Mouse (Mus musculus): Measurements from ENCODE around the gene Plvap. TPM values are rescaled to one million over a fixed set of nuclear protein-coding genes. Genes with fewer than 3 reads are reported as not detected.
A peak's percentile ranks its signal among the peaks of the same experiment; 100 is the strongest.

The Plvap gene
- polyA plus RNA-seq, 1 experiment from 2014 or later, result 6.5 TPM

DNA sequence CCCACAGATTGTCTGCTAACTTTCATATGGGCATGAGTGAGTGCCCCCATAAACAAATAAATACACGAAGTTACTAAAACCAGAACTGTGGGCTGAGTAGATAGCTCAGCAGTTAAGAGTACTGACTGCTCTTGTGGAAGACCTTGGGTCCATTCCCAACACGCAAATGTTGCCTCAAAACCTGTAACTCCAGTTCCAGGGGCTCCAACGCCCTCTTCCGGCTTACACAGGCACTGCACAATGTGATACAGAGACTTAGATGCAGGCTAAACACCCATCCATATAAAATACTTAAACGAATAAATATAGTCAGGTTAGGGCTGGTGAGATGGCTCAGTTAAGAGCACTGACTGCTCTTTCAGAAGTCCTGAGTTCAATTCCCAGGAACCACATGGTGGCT is 3.5 kb upstream of the Plvap start:
- Histone ChIP-seq H3K9ac (ENCODE audit: low read depth, low read length) (no peak overlapping the region), H3K4me3 (ENCODE audit: low read depth, low read length) (no peak overlapping the region), H3K36me3 (ENCODE audit: control insufficient read depth, insufficient read depth, low read length) (no peaks in the 10 kb centered on the region), H3K4me2 (ENCODE audit: low read length) (no peak overlapping the region), H3K9me3 (replicated peaks; ENCODE audit: control insufficient read depth, low read length, poor library complexity, severe bottlenecking) (no peaks in the 10 kb centered on the region), H3K27me3 (ENCODE audit: control insufficient read depth, insufficient read depth, low read depth, low read length) (peaks cover 13% of the 10 kb centered on the region; the same call in 1 of the 2 replicates), H3K4me1 (ENCODE audit: control insufficient read depth, insufficient read depth, low read length) (no peaks in the 10 kb centered on the region), H3K27ac (ENCODE audit: low read length) (no peak overlapping the region)
- ATAC-seq, result no peak
- 73% methylated on average over 5 of the region's 5 CpGs for WGBS

GRCm38 (mm10) chr8:71513018-71513754 is 1.6 kb upstream of the Plvap start:
- Histone ChIP-seq H3K4me1 (ENCODE audit: control insufficient read depth, insufficient read depth, low read length) (peaks cover under 1% of the 10 kb centered on the region; the same call in 1 of the 2 replicates), H3K9ac (ENCODE audit: low read depth, low read length) (no peak overlapping the region), H3K36me3 (ENCODE audit: control insufficient read depth, insufficient read depth, low read length) (no peaks in the 10 kb centered on the region), H3K4me3 (ENCODE audit: low read depth, low read length) (no peak overlapping the region), H3K27ac (ENCODE audit: low read length) (no peak overlapping the region), H3K4me2 (ENCODE audit: low read length) (no peak overlapping the region), H3K27me3 (ENCODE audit: control insufficient read depth, insufficient read depth, low read depth, low read length) (peaks cover 24% of the 10 kb centered on the region), H3K9me3 (replicated peaks; ENCODE audit: control insufficient read depth, low read length, poor library complexity, severe bottlenecking) (no peaks in the 10 kb centered on the region)
- ATAC-seq, result no peak
- 75% methylated on average over 15 of the region's 15 CpGs for WGBS

GRCm38 (mm10) chr8:71509316-71509715 is 2.2 kb downstream of the Plvap start:
- Histone ChIP-seq H3K4me1 (ENCODE audit: control insufficient read depth, insufficient read depth, low read length) (peaks cover 3% of the 10 kb centered on the region; the same call in 1 of the 2 replicates), H3K4me2 (ENCODE audit: low read length) (no peak overlapping the region), H3K27me3 (ENCODE audit: control insufficient read depth, insufficient read depth, low read depth, low read length) (peaks cover 55% of the 10 kb centered on the region), H3K9ac (ENCODE audit: low read depth, low read length) (no peak overlapping the region), H3K4me3 (ENCODE audit: low read depth, low read length) (no peak overlapping the region), H3K36me3 (ENCODE audit: control insufficient read depth, insufficient read depth, low read length) (no peaks in the 10 kb centered on the region), H3K27ac (ENCODE audit: low read length) (no peak overlapping the region), H3K9me3 (replicated peaks; ENCODE audit: control insufficient read depth, low read length, poor library complexity, severe bottlenecking) (no peaks in the 10 kb centered on the region)
- 62% methylated on average over 2 of the region's 2 CpGs for WGBS
- ATAC-seq, result no peak

GRCm38 (mm10) chr8:71507589-71508104 is 3.9 kb downstream of the Plvap start:
- no peaks in the 10 kb centered on the region for H3K9me3 ChIP-seq (replicated peaks; ENCODE audit: control insufficient read depth, low read length, poor library complexity, severe bottlenecking)
- H3K4me3 ChIP-seq (ENCODE audit: low read depth, low read length), result peak overlapping the region; percentile 45
- no peaks in the 10 kb centered on the region for H3K36me3 ChIP-seq (ENCODE audit: control insufficient read depth, insufficient read depth, low read length)
- H3K4me1 ChIP-seq (ENCODE audit: control insufficient read depth, insufficient read depth, low read length), result peaks cover 3% of the 10 kb centered on the region; the same call in 1 of the 2 replicates
- peaks cover 55% of the 10 kb centered on the region for H3K27me3 ChIP-seq (ENCODE audit: control insufficient read depth, insufficient read depth, low read depth, low read length)
- WGBS, result under 1% methylated on average over 61 of the region's 61 CpGs
- H3K4me2 ChIP-seq (ENCODE audit: low read length), result peak overlapping the region; percentile 79
- H3K9ac ChIP-seq (ENCODE audit: low read depth, low read length), result peak overlapping the region; percentile 66
- no peak overlapping the region for H3K27ac ChIP-seq (ENCODE audit: low read length)
- ATAC-seq, result peak; percentile 79

DNA sequence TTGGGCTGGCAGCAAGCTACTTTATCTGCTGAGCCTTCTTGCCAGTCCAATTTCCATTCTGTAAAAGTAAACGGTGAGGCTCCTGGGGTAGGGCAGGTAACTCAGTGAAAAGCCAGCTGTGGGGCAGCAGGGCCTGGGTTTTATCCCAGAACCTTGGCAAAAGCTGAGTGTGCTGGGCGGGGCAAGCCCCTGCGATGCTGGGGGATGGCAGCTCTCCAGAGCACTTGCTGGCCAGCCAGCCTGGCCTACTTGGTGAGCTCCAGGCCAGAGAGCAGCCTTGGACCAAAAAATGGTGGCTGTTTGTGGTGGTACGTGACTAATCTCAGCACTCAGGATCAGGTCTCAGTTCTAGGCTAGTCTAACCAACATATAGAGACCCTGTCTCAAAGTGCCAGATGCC is 5.6 kb downstream of the Plvap start:
- no peak overlapping the region for H3K27ac ChIP-seq (ENCODE audit: low read length)

DNA sequence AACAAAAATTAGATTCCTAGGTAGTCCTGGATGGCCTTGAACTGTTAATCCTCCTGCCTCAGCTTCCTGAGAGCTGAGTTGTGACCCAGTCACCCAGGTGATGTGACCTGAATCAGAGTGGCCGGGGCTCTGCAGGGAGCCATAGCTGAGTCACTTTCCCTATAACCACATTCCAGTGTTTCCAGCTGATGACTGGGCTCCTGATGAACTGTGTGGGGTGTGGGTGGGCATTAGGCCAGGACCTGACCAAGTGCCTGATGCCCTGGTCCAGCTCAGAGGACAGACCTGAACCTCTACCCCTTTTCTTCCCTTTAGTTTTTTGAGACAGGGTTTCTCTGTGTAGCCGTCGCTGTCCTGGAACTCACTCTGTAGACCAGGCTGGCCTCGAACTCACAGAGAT is 6.2 kb downstream of the Plvap start:
- 91% methylated on average over 4 of the region's 4 CpGs for WGBS
- Histone ChIP-seq H3K4me2 (ENCODE audit: low read length) (no peak overlapping the region), H3K27me3 (ENCODE audit: control insufficient read depth, insufficient read depth, low read depth, low read length) (peaks cover 44% of the 10 kb centered on the region), H3K36me3 (ENCODE audit: control insufficient read depth, insufficient read depth, low read length) (no peaks in the 10 kb centered on the region), H3K4me3 (ENCODE audit: low read depth, low read length) (no peak overlapping the region), H3K4me1 (ENCODE audit: control insufficient read depth, insufficient read depth, low read length) (peaks cover 3% of the 10 kb centered on the region; the same call in 1 of the 2 replicates), H3K9me3 (replicated peaks; ENCODE audit: control insufficient read depth, low read length, poor library complexity, severe bottlenecking) (no peaks in the 10 kb centered on the region), H3K27ac (ENCODE audit: low read length) (no peak overlapping the region), H3K9ac (ENCODE audit: low read depth, low read length) (no peak overlapping the region)
- no peak for ATAC-seq

More for the DNA sequence above, 5.6 kb downstream of the Plvap start:
- 80% methylated on average over 4 of the region's 4 CpGs for WGBS
- ATAC-seq, result no peak
- H3K36me3 ChIP-seq (ENCODE audit: control insufficient read depth, insufficient read depth, low read length), result no peaks in the 10 kb centered on the region
- peaks cover 47% of the 10 kb centered on the region for H3K27me3 ChIP-seq (ENCODE audit: control insufficient read depth, insufficient read depth, low read depth, low read length)
- H3K4me1 ChIP-seq (ENCODE audit: control insufficient read depth, insufficient read depth, low read length), result peaks cover 3% of the 10 kb centered on the region; the same call in 1 of the 2 replicates
- no peak overlapping the region for H3K9ac ChIP-seq (ENCODE audit: low read depth, low read length)
- no peaks in the 10 kb centered on the region for H3K9me3 ChIP-seq (replicated peaks; ENCODE audit: control insufficient read depth, low read length, poor library complexity, severe bottlenecking)
- no peak overlapping the region for H3K4me3 ChIP-seq (ENCODE audit: low read depth, low read length)
- H3K4me2 ChIP-seq (ENCODE audit: low read length), result no peak overlapping the region

GRCm38 (mm10) chr8:71504349-71504748 is 7.2 kb downstream of the Plvap start:
- Histone ChIP-seq H3K27me3 (ENCODE audit: control insufficient read depth, insufficient read depth, low read depth, low read length) (peaks cover 38% of the 10 kb centered on the region), H3K9ac (ENCODE audit: low read depth, low read length) (no peak overlapping the region), H3K4me3 (ENCODE audit: low read depth, low read length) (no peak overlapping the region), H3K4me2 (ENCODE audit: low read length) (no peak overlapping the region), H3K36me3 (ENCODE audit: control insufficient read depth, insufficient read depth, low read length) (no peaks in the 10 kb centered on the region), H3K9me3 (replicated peaks; ENCODE audit: control insufficient read depth, low read length, poor library complexity, severe bottlenecking) (no peaks in the 10 kb centered on the region), H3K27ac (ENCODE audit: low read length) (no peak overlapping the region), H3K4me1 (ENCODE audit: control insufficient read depth, insufficient read depth, low read length) (peaks cover 3% of the 10 kb centered on the region; the same call in 1 of the 2 replicates)
- 94% methylated on average over 4 of the region's 4 CpGs for WGBS
- no peak for ATAC-seq

DNA sequence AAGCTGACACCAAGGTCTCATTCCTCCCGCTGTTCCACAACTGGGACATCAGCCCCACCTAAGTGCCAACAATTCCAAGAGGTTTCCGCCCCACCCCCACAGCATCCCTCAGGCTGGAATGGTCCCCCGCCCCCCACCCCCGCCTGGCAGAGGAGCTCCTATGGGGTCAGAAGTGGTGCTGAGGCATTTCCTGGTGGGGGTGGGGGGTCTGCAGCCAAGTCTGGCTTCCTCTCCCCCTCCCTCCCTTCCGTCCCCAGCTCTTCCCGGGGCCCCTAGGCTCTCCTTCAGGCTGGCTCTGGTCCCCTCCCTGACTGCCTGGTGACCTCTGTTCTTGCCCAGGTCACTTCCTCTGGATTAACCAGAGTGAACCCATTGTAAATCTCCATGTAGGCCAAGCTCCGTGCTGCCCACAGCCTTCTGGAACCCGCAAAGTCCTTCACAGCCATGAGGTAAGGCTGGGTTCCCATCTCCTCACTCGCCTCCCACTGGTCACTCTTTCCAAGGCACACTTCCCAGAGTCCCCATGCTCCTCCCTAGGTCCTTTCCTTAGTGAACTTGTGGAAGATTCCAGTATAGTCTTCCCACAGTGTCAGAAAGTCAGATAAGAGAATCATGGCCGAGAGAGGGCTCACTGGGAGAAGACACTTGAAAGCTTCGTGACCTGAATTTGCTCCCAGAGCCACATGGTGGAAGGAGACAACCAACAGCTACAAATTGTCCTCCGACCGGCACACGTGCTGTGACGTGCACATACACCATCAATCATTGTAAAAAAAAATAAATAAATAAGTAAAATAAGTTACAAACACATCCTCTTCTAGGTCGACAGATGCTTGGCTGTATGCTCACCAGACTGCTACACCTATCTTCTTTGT is 12.5 kb downstream of the Plvap start:
- Histone ChIP-seq H3K4me1 (ENCODE audit: control insufficient read depth, insufficient read depth, low read length) (no peaks in the 10 kb centered on the region; the same call in 1 of the 2 replicates), H3K36me3 (ENCODE audit: control insufficient read depth, insufficient read depth, low read length) (no peaks in the 10 kb centered on the region), H3K4me3 (ENCODE audit: low read depth, low read length) (no peak overlapping the region), H3K4me2 (ENCODE audit: low read length) (no peak overlapping the region), H3K27me3 (ENCODE audit: control insufficient read depth, insufficient read depth, low read depth, low read length) (no peaks in the 10 kb centered on the region), H3K9ac (ENCODE audit: low read depth, low read length) (no peak overlapping the region), H3K9me3 (replicated peaks; ENCODE audit: control insufficient read depth, low read length, poor library complexity, severe bottlenecking) (no peaks in the 10 kb centered on the region), H3K27ac (ENCODE audit: low read length) (no peak overlapping the region)
- ATAC-seq, result no peak
- WGBS, result 48% methylated on average over 16 of the region's 16 CpGs

Data from midbrain, embryonic 16.5 days (tissue).